Mouse (Mus musculus): ENCODE results near the gene Zfp981. TPM values are rescaled to one million over a fixed set of nuclear protein-coding genes. Genes with fewer than 3 reads are reported as not detected.
"Not testable (repeated sequence)": the region's sequence is repeated elsewhere in the genome, so short reads cannot be mapped to it uniquely, and the experiment has no call there.

Gene Zfp981
- polyA plus RNA-seq, 1 experiment from 2014 or later, result not detected

DNA sequence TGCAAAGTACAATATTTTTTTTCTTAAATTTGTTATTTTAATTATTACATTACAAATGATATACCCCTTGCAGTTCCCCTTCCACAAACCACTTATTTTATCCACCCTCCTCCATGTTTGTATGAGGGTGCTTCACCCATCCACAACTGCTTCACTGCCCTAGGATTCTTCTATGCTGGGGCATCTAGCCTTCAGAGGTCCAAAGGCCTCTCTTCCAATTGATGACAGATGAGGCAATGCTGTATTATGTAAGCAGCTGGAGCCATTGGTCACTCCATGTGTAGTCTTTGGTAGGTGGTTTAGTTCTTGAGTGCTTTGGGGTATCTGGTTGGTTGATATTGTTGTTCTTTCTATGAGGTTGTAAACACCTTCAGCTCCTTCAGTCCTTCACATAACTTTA is 34.1 kb downstream of the Zfp981 start:
- H3K4me1 ChIP-seq (ENCODE audit: control insufficient read depth, insufficient read depth, low read length), result no peaks in the 10 kb centered on the region
- no peak overlapping the region for H3K9ac ChIP-seq (ENCODE audit: low read length)
- peak; percentile 25; the same call in 1 of the 2 replicates for ATAC-seq (ENCODE audit: insufficient read depth, low FRiP score, low TSS enrichment)
- DNase-seq (ENCODE audit: low spot score), result no peak
- H3K27ac ChIP-seq (ENCODE audit: low read depth, low read length), result no peak overlapping the region
- no peak overlapping the region for H3K4me3 ChIP-seq (ENCODE audit: low read depth, low read length)
- no peaks in the 10 kb centered on the region for H3K27me3 ChIP-seq (ENCODE audit: control insufficient read depth, insufficient read depth, low read length)
- H3K36me3 ChIP-seq (ENCODE audit: control insufficient read depth, insufficient read depth, low read length), result no peaks in the 10 kb centered on the region
- no peak overlapping the region for H3K4me2 ChIP-seq (ENCODE audit: low read depth)
- peaks cover 32% of the 10 kb centered on the region for H3K9me3 ChIP-seq (ENCODE audit: control insufficient read depth, low read length)

DNA sequence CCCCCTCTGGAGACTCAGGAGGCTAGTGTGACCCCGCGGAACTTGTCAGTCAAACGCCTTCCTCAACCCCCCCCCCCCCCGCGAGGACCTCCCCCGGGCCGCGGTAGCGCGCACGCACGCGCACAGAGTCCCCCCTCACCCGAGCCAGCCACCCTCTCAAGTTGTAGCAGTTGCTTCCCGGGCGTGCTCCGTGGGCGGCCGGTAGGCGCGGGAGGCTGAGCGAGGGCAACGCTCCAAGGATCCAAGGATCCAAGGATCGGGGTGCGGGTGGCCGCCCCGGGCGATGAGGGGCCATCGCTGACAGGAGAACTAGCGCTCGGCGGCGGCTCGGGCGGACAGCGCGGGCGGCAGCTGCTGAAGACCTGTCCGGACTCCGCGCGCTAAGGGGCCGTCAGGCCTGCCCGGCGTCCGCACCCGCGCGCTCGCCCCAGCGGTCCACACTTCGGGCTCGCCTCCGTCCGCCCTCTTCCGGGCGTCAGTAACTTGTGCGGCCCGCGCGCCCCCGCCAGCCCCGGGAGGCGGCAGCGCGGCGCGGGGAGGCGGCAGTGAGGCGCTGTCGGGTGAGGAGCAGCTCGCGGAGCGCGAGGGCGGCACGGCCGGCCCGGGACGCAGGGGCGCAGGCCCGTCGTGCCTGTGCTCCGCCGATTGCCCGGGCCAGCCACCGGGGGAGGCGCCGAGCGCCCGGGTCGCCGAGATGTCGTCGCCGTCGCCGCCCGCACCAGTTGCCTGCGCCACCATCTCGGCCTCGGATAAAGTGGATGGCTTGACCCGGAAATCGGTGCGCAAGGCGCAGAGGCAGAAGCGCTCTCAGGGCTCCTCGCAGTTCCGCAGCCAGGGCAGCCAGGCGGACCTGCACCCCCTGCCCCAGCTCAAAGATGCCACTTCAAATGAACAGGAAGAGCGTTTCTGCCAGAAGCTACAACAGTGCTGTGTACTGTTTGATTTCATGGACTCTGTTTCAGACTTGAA is 78.4 kb downstream of the Zfp981 start:
- not testable (repeated sequence) for H3K4me1 ChIP-seq (ENCODE audit: control insufficient read depth, insufficient read depth, low read length); H3K4me2 ChIP-seq (ENCODE audit: low read depth); H3K27ac ChIP-seq (ENCODE audit: low read depth, low read length); H3K9ac ChIP-seq (ENCODE audit: low read length); H3K27me3 ChIP-seq (ENCODE audit: control insufficient read depth, insufficient read depth, low read length); DNase-seq (ENCODE audit: low spot score); H3K4me3 ChIP-seq (ENCODE audit: low read depth, low read length); H3K36me3 ChIP-seq (ENCODE audit: control insufficient read depth, insufficient read depth, low read length); H3K9me3 ChIP-seq (ENCODE audit: control insufficient read depth, low read length)
- no CpG with 5 or more reads among the region's 111 CpGs for WGBS
- ATAC-seq (ENCODE audit: insufficient read depth, low FRiP score, low TSS enrichment), result peak; percentile 93

Other genes starting within 250 kb of the Zfp981 start
- 3.9 and 4.1 TPM in 2 replicates for gene Zfp992, start 53.0 kb upstream of the Zfp981 start, polyA plus RNA-seq (2014; fragmentation: Nextera tagmentation; extraction: Ambion mirVana)
- gene Zfp993, start 108.9 kb downstream of the Zfp981 start, polyA plus RNA-seq (2014; fragmentation: Nextera tagmentation; extraction: Ambion mirVana), result 2.0 and 5.1 TPM in 2 replicates